Mouse (Mus musculus): ENCODE measurements at regions not wholly inside any gene's neighbourhood (a gene's known extent, or its start where the extent isn't known, plus 50 kb on each side); places are given as distances from the start of the nearest gene placed in this dataset.
A peak's percentile ranks its signal among the peaks of the same experiment; 100 is the strongest.

DNA sequence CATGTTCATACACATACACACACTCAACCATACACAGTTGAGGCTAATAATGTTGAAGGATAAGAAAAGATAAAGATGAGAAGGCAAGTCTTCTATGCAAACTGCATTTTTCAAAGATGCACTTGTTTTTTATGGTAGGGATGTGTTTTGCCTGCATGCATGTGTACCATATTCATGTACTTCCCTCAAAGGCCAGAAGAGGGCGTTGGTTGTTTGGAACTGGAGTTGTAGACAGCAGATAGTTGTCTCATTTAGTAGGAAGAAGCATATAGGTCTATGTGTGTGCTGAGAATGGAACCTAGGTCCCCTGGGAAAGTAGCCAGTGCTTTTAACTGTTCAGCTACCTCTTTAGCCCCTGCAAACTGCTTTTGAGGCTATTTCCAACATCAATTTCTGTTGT, 60.1 kb downstream of the Foxi3 start:
- TF ChIP-seq EP300 (IDR thresholded peaks at IDR 0.05) (no peak), CTCF (IDR thresholded peaks at IDR 0.05) (peak; percentile 31)
